Mouse (Mus musculus) C2C12 (cell line): ENCODE data around the gene Fam122b.

Source experiments
- CEBPB ChIP-seq: IDR thresholded peaks from one replicate; pipeline ENCODE4 v1.6.1; 2011; ENCODE audit warnings: low read depth, mild to moderate bottlenecking, control low read depth, moderate library complexity
- CTCF ChIP-seq: IDR thresholded peaks from one replicate; pipeline ENCODE4 v1.5.1; 2011; ENCODE audit not compliant: control insufficient read depth, insufficient read depth, insufficient read length
- MAX ChIP-seq: IDR thresholded peaks from one replicate; pipeline ENCODE4 v1.6.1; 2011; ENCODE audit warnings: mild to moderate bottlenecking, control low read depth
- MYOD1 ChIP-seq: IDR thresholded peaks from one replicate; pipeline ENCODE4 v1.6.1; 2011; ENCODE audit warnings: low read depth; ENCODE audit not compliant: control insufficient read depth, insufficient read length
- USF1 ChIP-seq: IDR thresholded peaks from one replicate; pipeline ENCODE4 v1.6.1; 2011; ENCODE audit warnings: low read depth, mild to moderate bottlenecking, control low read depth, moderate library complexity

DNA sequence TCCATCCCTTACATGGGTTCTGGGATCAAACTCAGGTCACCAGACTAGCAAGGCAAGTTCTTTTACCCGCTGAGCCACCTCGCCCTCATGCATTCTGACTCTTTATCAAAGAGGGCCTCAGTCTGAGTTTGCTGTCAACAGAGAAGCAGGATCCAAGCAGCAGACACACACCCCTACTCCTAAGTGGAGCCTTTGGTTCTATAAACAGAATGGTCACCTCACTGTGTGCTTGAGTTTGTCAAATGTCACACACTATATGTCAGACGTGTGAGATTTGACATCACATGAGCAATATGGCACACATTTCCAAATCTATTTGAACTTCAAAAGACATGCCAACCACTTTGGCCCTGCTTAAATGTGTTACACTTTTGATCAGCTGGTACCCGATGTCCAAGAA is 71.9 kb downstream of the Fam122b start:
- TF ChIP-seq MYOD1 (no peak), CTCF (no peak), CEBPB (no peak), USF1 (no peak), MAX (no peak)
